Mouse (Mus musculus) cortical plate, adult 2 months (tissue): ENCODE measurements around the gene Tctex1d4. TPM values are rescaled to one million over a fixed set of nuclear protein-coding genes. Genes with fewer than 3 reads are reported as not detected.
A peak's percentile ranks its signal among the peaks of the same experiment; 100 is the strongest.

ENCODE experiments used
- H3K27ac ChIP-seq: fragments of 200-500 bp; 2 replicates; pipeline ENCODE4 v1.5.1; 2012; ENCODE audit warnings: low read length, control low read depth, inconsistent platforms; ENCODE audit not compliant: insufficient read depth
- H3K4me1 ChIP-seq: fragments of 200-500 bp; 2 replicates; pipeline ENCODE4 v1.6.1; 2011; ENCODE audit warnings: low read length; ENCODE audit not compliant: control insufficient read depth, insufficient read depth
- H3K4me3 ChIP-seq: fragments of 200-500 bp; 2 replicates; pipeline ENCODE4 v1.5.1; 2011; ENCODE audit warnings: mild to moderate bottlenecking, low read length, control low read depth; ENCODE audit not compliant: insufficient read depth
- CTCF ChIP-seq: fragments of 200-500 bp; IDR thresholded peaks from 2 replicates; pipeline ENCODE4 v1.5.1; 2011; ENCODE audit warnings: mild to moderate bottlenecking, control low read depth, low read length; ENCODE audit not compliant: insufficient read depth; ENCODE audit errors: extremely low read depth
- POLR2A ChIP-seq: fragments of 200-500 bp; IDR thresholded peaks from 2 replicates; pipeline ENCODE4 v1.6.1; 2011; ENCODE audit warnings: mild to moderate bottlenecking, low read length, control low read depth; ENCODE audit not compliant: insufficient read depth; ENCODE audit errors: extremely low read depth
- polyA plus RNA-seq: library from polyadenylated mRNA; depleted of rRNA; stranded (reverse); fragments of >200 nt; gene quantifications from 2 replicates; pipeline ENCODE4 v1.2.3, GENCODE M21; 2012

Tctex1d4 gene
- polyA plus RNA-seq, 1 experiment = 1.8 TPM

GRCm38 (mm10) chr4:117133817-117134600 lies 7.4 kb downstream of the Tctex1d4 start, which contains the start of gene Plk3:
Gene Plk3 (minus strand): TSS chr4:117133963.
- peak; percentile 95 for TF ChIP-seq POLR2A
- 0 out of 2 replicates have a peak, but pooled peaks have one; percentile 11 for TF ChIP-seq CTCF
- H3K4me1 ChIP-seq = peaks cover 6% of the 10 kb centered on the region
- peak within 1 kb of the TSS; percentile 89 for H3K4me3 ChIP-seq
- H3K27ac ChIP-seq = no peak within 1 kb of the TSS; the same call in 1 of the 2 replicates

DNA sequence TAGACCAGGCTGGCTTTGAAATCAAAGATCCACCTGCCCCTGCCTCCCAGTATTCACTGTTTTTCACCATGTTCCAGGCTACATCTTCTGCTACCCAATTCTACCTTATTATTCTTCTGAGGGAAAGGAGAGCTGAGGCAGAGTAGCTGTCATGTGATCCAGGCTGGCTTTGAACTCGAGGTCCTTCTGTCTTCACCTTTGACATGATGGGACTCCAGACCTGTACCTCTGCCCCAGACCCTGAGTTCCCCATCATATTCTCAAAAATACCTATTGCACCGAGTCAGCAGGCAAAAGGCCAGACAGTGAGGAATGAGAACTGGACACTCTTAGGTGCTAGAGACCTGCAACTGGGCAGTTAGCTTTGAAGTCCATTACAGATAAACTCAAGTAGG lies 8.0 kb downstream of the Tctex1d4 start:
- Histone ChIP-seq H3K4me1 (peaks cover 6% of the 10 kb centered on the region), H3K4me3 (no peak overlapping the region; the same call in 1 of the 2 replicates), H3K27ac (no peak overlapping the region)
- TF ChIP-seq CTCF = no peak

DNA sequence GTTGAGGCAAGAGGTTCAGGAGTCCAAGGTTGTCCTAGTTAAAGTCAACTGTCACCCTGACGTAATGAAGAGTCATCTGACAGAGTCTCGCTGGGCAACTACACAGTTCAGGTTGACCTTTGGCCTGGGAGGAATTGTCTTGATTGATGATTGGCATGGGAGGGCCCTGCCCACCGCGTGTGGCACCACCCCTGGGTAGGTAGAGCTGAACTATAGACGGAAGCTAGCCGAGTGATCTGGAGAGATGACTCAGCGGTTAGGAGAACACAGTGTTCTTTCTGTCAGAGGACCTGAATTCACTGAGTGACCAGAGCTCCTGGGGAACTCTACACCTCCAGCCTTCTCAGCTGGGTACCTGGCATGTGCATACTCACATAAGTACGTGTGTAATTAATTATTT lies 9.4 kb downstream of the Tctex1d4 start:
- H3K4me1 ChIP-seq = peaks cover 6% of the 10 kb centered on the region
- TF ChIP-seq CTCF (no peak), POLR2A (no peak)
- no peak overlapping the region for H3K27ac ChIP-seq
- H3K4me3 ChIP-seq = no peak overlapping the region

DNA sequence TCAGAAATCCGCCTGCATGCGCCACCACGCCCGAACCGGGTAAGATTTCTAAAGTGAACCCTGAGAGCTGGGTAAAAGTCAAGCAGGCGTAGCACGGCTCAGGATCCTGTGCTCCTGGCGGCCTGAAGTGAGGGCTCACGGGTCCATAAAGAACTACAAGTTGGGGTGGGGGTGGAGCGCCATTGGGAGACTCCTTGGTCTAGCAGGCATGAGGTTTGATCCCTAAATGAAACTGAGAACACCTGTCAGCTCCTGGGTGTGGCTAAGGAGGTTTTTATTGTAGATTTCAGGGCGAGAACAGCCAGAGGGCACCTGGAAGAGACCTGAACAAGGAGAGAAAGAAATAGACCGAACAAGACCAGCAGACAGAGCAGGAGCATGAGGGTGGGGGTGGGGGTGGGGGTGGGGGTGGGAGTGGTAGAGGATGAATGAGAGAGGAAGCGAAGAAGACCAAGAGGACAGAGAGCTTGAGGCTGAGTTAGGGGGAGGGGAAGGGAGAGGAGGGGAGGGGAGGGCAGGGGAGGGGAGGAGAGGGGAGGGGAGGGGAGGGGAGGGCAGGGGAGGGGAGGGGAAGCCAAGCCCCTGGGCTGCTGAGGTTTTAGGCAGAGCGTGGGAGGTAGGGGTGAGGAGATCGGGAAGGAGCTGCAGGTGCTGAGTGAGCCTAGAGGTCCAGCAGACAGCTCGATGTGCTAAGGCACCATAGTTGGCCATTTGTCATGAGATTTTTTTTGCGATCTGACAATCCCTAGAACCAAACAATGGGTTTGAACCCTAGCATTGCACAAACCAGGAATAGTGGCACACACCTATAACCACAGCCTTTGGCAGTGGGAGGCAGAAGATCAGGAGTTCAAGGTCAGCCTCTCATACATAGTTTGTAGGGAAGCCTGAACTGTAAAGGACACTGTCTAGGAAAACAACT lies 12.0 kb downstream of the Tctex1d4 start:
- TF ChIP-seq POLR2A (no peak), CTCF (no peak)
- no peaks in the 10 kb centered on the region for H3K4me1 ChIP-seq
- no peak overlapping the region for H3K27ac ChIP-seq
- H3K4me3 ChIP-seq = no peak overlapping the region

GRCm38 (mm10) chr4:117139217-117139612 lies 12.6 kb downstream of the Tctex1d4 start:
- TF ChIP-seq POLR2A (no peak), CTCF (peak; percentile 67)
- no peaks in the 10 kb centered on the region for H3K4me1 ChIP-seq
- no peak overlapping the region for H3K4me3 ChIP-seq
- no peak overlapping the region for H3K27ac ChIP-seq

DNA sequence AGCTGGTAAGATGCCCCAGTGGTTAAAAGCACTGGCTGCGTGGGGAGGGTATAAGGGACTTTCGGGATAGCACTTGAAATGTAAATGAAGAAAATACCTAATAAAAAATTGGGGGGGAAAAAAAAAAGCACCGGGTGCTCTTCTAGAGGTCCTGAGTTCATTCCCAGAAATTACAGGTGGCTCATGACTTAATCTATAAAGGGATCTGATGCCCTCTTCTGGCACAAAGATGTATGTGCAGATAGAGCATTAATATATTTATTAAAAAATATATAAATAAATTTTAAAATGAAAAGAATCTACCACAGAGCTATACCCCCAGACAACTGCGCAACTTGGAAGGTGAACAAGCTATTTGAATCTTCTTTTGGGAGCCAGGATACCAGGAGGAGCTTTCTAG lies 14.0 kb downstream of the Tctex1d4 start:
- H3K4me3 ChIP-seq = no peak overlapping the region
- H3K4me1 ChIP-seq = no peaks in the 10 kb centered on the region
- TF ChIP-seq POLR2A (no peak), CTCF (no peak)
- no peak overlapping the region for H3K27ac ChIP-seq

DNA sequence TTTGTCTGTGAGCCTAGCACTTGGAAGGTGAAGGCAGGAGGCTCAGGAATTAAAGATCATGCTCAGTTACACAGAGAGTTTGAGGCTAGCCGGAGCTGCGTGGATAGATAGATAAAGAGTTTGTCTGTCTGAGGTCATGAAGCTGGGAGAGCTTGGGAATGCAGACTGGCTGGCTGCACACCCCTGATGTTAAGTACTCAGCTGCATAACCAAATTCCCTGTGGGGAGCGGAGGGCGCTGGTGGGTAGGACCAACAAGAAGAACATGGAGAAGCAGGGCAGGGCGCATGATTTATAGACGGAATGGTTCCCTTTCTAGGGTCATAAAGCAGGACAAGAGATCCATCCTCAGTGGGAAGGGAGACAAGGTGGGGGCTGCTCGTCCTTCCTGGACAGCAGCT lies 16.4 kb downstream of the Tctex1d4 start:
- Histone ChIP-seq H3K27ac (no peak overlapping the region), H3K4me3 (no peak overlapping the region), H3K4me1 (no peaks in the 10 kb centered on the region)
- TF ChIP-seq CTCF (no peak), POLR2A (no peak)

GRCm38 (mm10) chr4:117145248-117145647 lies 18.7 kb downstream of the Tctex1d4 start:
- Histone ChIP-seq H3K4me3 (no peak overlapping the region), H3K27ac (no peak overlapping the region), H3K4me1 (no peaks in the 10 kb centered on the region)
- TF ChIP-seq CTCF (no peak), POLR2A (no peak)

DNA sequence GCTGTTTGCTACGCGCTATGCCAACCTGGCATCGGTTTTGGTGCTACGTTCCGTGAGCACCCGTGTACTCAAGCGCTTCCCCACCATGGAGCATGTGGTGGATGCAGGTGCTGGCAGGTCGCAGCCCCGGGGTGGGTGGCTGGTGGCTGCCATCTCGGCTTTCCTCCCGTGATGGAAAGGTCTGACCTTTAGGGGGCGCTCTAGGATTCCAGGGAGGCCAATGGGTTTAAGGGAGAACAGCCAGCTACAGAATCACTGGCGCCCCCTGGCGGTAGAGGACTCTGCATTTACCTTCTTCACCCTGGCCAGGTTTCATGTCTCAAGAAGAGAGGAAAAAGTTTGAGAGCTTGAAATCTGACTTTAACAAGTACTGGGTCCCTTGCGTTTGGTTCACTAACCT lies 19.6 kb downstream of the Tctex1d4 start:
- peak; percentile 64 for TF ChIP-seq CTCF
- no peak for TF ChIP-seq POLR2A
- no peaks in the 10 kb centered on the region for H3K4me1 ChIP-seq
- H3K4me3 ChIP-seq = no peak overlapping the region
- no peak overlapping the region for H3K27ac ChIP-seq

DNA sequence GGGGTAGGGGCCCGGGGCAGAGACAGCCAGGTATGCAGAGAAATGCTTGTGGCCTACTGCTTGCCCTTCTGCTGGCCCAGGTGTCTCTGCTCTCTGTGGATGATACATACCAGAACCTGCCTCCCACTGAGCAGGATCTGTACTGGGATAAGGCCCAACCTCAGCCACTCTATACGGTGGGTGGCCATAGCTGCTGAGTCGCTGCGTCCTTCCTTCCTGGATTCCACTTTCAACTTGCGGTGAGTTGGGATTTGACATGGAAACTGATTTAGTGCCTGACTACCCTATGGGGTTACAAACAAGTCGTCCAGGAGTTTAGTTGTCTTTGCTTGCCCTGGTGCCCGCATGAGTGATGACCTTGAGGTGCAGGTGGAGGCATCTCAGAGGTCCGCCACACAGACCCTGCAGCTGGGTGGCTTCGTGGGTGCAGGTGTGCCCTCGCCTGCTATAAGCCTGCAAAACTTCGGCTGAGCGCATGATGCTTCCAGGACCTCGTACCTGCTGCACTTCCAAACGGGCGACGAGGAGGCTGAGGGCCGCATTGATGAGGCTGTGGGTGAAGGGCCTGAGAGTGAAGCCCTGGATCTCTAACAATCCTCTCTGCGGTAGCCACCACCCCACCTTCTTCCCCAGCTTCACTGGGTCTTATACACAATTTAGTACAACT lies 21.6 kb downstream of the Tctex1d4 start:
- TF ChIP-seq POLR2A (no peak), CTCF (no peak)
- H3K4me1 ChIP-seq = no peaks in the 10 kb centered on the region

More for the DNA sequence above, 21.6 kb downstream of the Tctex1d4 start:
- no peak overlapping the region for H3K4me3 ChIP-seq
- H3K27ac ChIP-seq = no peak overlapping the region
